Mouse (Mus musculus) gastrocnemius, adult 18-20 months (tissue): Measurements from ENCODE around the gene Prorsd1. TPM values are rescaled to one million over a fixed set of nuclear protein-coding genes. Genes with fewer than 3 reads are reported as not detected.
"Not testable (repeated sequence)": the region's sequence is repeated elsewhere in the genome, so short reads cannot be mapped to it uniquely, and the experiment has no call there.

ENCODE experiments used
- DNase-seq: peaks from one replicate; pipeline ENCODE4 v3.0.0; 2021; ENCODE audit warnings: low spot score
- long read RNA-seq, 2 experiments: library from polyadenylated mRNA; stranded (forward); transcript quantifications; one replicate each; pipeline ENCODE4 v2.0.0; 2021
- total RNA-seq, 2 experiments: library from RNA; stranded (reverse); gene quantifications; 2 replicates each; pipeline ENCODE4 v1.2.3; 2021

Gene Prorsd1
- total RNA-seq = 10 to 100 TPM; 21.5 to 23.2 TPM
- long read RNA-seq, experiment 1, transcript Prorsd1-201 (2 exons, 918 nt) = major isoform, 20 of 26 reads
- long read RNA-seq, experiment 1, partial matches to known transcripts = 0 of 26 reads
- long read RNA-seq, experiment 1, other reads (novel, unspliced or antisense) = 2 of 26 reads
- long read RNA-seq, experiment 2, transcript Prorsd1-201 (2 exons, 918 nt) = major isoform, 24 of 28 reads
- long read RNA-seq, experiment 2, partial matches to known transcripts = 1 of 28 reads
- long read RNA-seq, experiment 2, other reads (novel, unspliced or antisense) = 0 of 28 reads

GRCm38 (mm10) chr11:29514682-29515412 lies at the start of gene Prorsd1:
TSS of gene Prorsd1 (minus strand) at chr11:29515033.
- peak; percentile 91 for DNase-seq

GRCm38 (mm10) chr11:29563406-29563805 lies 48.6 kb upstream of the Prorsd1 start:
- DNase-seq = no peak

GRCm38 (mm10) chr11:29560990-29561389 lies 46.2 kb upstream of the Prorsd1 start:
- DNase-seq = no peak

- DNase-seq = no peak
Observed at GRCm38 (mm10) chr11:29560452-29560851, 45.6 kb upstream of the Prorsd1 start.

- no peak for DNase-seq
Observed at GRCm38 (mm10) chr11:29549425-29549778, 34.6 kb upstream of the Prorsd1 start.

GRCm38 (mm10) chr11:29548504-29549424 lies 33.9 kb upstream of the Prorsd1 start:
- DNase-seq = no peak

- DNase-seq = peak; percentile 94
Observed at GRCm38 (mm10) chr11:29547752-29548503, 33.1 kb upstream of the Prorsd1 start, which contains the start of the genes Clhc1 and Rps27a. TSS of gene Clhc1 (plus strand) at chr11:29547950. TSS of gene Rps27a (minus strand) at chr11:29548109.

GRCm38 (mm10) chr11:29547249-29547751 lies 32.5 kb upstream of the Prorsd1 start:
- DNase-seq = no peak

GRCm38 (mm10) chr11:29546762-29547161 lies 31.9 kb upstream of the Prorsd1 start:
- DNase-seq = no peak

GRCm38 (mm10) chr11:29546297-29546696 lies 31.5 kb upstream of the Prorsd1 start:
- not testable (repeated sequence) for DNase-seq

- not testable (repeated sequence) for DNase-seq
Observed at GRCm38 (mm10) chr11:29545150-29545752, 30.4 kb upstream of the Prorsd1 start.

- no peak for DNase-seq
Observed at GRCm38 (mm10) chr11:29544225-29544945, 29.6 kb upstream of the Prorsd1 start.

- DNase-seq = no peak
Observed at GRCm38 (mm10) chr11:29538201-29538600, 23.4 kb upstream of the Prorsd1 start.

- DNase-seq = peak; percentile 66
Observed at GRCm38 (mm10) chr11:29525988-29526794, 11.4 kb upstream of the Prorsd1 start, which contains the start of gene Mtif2. TSS of gene Mtif2 (plus strand) at chr11:29526408.

- no peak for DNase-seq
Observed at GRCm38 (mm10) chr11:29514325-29514681, 530 bp downstream of the Prorsd1 start.

- no peak for DNase-seq
Observed at GRCm38 (mm10) chr11:29512818-29513535, 1.9 kb downstream of the Prorsd1 start.

- no peak for DNase-seq
Observed at GRCm38 (mm10) chr11:29509421-29509820, 5.4 kb downstream of the Prorsd1 start.
